Mouse (Mus musculus): ENCODE data around the gene Tnip3.

Tnip3 gene

DNA sequence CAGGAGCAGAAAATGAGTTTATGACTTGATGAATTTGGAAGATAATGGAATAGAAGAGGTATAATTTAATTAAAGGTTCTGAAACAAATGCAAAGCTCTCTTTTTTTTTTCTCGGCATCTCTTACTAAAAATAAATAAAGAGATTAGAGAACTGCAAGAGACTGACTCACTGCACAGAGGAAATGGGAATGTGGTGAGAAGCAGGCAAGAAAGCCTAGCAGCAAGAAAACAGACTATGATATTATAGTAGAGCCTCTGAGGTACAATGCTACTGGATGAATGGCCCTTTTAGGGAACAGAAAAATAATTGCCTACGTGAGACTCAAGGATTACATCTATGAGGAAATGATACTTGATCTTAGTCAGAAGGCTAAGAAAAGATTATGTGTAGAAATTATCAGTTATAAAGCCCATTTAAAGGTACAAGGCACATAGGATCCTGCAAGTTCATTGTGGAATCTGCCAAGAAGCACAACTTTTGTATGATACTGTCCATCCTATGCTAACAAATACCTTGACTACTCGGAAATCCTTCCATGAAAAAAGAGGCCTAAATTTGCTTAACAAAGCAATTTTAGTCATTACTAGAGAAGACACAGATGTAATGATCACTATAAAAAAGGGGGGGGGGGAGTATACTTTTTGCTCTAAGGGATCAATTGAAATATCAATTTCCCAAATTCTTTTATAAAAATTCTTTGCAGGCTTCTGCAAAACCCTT, 60.4 kb downstream of the Tnip3 start:
- no peak for DNase-seq

DNA sequence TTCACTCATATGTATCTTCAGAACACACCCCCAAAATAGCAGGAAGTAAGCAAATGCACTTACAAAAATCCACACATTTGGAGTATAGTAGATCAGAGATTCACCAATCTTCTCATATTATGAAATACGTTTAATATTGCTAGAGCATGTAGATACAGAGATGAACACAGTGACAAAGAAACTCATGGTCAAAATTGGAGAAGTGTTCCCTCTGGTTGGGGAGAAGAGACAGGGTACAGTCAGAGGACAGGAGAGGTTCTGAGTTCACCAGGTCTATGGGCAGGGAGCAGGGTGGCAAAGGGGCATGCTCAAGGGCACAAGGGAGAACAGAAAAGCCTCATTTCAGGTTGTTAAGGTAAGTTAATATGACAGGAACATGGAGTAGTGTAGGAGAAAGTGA, 63.7 kb downstream of the Tnip3 start:
- no peak for DNase-seq

DNA sequence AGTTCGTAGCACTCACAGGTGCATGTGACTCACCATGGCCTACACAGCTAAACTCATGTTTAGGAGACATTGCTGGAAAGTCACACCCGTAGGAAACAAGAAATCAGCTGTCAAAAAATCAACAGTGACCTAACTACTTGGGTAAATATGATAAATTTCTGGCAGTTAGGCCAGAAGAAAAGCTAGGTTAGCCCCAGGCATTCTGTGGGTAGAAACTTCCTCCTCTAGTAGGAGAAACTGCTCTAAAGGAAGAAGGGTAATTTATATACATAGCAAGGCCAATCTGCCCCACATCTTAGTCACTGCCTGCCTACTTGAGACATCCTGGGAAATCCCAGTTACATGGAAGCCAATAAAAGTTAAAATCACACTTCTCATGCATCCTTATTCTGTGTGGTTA, 64.9 kb downstream of the Tnip3 start:
- DNase-seq = no peak

DNA sequence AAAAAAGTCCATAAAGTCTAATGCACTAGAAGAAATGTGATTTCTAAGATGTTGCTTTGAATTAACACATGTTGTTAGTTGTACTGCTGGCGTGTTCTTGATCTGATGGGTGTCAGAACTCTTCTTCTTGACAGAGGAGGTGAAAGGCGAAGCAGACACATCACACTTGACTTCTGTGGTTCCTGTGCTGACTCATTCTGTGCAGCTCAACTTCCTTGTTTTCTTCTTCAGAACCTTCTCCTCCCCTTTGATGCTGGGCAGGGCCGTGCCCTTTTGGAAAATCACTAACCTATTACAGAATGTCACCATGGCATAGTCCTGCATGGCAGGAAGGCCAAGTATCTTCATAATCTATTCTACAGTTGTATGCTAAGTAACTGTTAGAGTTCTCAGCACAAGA, 69.1 kb downstream of the Tnip3 start:
- DNase-seq = no peak

DNA sequence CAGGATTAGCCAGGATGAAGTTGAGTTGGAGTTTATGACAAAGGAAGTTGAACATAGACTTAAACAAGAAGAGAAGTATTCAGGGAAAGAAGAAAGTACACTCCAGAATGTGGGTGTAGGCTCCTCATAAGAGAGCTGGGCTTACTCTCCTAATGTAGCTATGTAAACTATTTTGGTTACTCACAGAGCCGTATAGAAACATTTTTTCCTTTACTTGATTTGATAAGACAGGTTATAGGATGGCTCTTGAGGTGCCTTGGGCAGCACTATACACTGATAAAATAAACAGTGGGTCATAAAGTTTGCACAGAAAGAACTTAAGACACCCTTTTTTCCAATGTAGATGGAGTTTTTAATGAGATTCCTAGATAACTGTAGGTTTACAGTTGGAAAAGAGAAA, 70.3 kb downstream of the Tnip3 start:
- DNase-seq = no peak

DNA sequence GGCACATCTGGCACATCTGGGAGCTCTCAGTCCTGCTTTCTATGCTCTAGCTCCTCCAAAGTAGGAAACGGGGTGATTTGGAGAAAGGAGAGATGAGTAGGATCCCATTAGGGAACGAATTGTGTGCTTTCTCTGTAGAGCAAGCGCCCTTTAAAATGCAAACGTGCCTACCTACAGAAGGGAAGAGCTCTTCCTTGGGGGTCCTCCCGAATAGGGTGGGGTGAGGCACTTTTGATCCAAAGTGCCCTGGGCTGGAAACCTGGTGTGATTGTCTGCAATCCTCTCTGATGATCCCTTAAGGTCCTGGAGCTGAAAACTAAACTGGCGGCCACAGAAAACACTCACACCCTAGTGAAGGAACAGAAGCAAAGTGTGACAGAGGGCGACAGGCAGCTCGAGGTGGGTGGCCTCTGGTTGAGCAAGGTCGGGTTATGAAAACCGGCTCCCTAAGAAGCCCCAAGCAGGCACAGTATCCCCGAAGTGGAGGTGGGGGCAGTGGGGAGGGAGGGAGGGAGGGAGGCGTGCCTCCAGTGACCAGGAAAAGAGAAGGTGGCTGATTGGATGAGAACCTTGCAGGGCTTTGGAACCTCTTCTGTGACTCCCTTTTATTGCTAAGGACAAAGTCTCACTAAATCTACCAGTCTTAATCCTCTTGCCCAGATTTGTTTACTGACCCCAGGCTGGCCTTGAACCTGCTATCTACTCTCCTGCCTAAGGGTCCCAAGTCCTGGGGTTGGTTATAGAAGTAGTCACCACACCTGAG, 72.1 kb downstream of the Tnip3 start:
- no peak for DNase-seq

DNA sequence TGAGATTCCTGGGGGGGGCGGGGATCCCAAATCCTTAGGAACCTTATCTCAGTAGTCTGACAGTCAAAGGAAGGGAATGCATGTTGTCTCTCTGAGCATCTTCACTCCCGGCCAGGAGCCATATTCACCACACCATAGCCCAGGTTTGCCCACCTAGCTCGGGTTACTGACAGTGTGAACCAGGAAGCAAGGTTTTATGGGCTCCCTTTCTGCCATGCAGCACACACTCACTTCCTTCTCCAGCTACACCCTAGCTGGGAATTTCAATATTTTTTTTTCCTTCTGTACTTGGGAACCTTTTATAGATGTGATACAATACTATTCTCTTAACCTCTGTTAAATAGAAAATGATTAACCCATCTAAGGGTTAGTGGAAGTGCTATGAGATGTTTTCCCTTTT, 73.4 kb downstream of the Tnip3 start:
- DNase-seq = no peak

DNA sequence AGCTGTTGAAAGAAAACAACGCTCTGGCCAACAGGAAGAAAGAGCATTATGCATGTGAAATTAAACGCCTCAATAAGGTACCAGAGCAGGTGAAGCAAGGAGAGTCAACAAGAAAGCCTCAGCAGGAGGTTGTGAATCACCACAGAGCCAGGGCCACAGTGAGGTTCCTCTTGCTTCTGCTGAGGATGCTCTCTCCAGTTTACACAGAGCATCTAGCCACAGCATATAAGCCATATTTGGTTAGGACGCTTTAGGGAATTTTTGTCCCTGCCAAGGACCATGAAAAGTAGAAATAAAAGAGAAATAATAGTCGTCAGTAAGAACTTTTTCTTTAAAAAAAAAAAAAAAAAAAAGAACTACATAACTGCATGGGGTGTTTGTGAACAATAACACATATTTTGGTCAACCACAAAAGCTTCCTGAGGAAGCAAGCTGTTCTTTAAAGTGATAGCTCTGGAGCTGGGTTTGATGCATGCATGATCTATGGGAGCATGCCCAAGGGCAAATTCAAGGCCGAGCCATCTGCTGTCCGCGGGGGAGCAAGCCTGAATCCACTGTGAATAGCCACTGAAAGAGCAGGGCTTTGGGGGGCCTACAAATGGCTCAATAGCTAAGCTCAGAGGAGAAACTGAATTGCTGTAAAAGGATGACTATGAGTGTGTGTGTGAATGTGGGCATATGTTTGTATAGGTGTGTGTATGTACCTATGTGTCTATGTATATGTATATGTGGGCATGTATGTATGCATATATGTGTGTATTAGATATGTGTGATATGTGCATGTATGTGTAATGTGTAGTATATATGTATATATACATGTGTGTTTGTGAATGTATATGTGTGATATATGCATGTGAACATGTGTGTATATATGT, 75.0 kb downstream of the Tnip3 start:
- DNase-seq = peak in 1 of 2 experiments; percentile 6

DNA sequence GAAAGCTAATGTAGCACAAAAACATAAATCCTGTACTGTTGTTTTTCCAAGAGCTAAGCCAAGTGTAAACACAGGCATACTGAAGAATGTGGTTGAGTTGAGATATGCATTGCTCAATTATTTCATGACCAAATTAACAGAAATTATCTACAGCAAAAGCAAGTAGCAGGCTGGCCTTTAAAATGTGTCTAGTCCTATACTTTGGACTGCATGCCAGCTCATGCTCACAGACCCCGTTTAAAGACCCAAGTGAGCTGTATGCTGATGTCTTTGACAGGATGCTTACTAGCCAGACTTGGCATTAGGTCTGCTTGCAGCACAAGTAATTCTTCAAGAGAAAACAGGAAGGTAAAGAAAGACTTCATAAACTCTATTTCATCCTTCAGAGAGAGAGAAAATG, 75.8 kb downstream of the Tnip3 start:
- no peak for DNase-seq

DNA sequence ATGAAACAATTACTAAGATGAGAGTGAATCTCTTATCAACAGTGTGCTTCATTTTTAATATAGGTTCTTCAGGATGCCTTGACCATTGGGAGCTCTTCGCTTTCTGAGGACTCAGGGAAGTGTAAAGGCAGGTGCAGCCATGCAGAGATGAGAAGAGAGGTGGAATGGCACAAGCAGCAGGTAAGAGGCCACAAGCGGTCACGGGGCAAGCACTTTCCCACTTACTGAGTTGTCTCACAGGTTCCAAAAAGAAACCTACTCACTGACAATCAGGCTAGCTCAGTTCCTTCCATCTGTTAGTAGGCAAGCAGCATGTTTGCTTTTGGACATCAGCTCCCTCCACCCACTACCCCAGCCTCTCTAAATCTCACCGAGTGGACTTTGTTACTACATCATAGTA, 80.7 kb downstream of the Tnip3 start:
- no peak for DNase-seq

DNA sequence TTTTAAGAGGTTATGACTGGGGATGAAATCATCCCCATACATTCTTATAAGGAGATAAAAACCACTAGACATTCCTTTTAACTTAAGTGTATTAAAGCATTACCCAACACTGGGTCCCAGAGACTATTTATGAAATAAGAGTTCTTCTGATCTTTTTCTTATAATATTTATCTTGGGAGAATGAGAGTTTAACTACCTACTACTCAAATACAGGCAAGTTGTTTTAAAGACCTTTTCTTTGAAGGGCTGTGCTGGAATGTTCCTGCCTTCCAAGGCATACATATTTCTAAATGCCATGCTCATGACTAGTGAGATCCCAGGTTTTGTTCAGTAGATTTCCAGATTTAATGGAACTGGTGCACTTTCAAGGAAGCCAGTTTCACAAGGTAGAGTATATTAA, 81.8 kb downstream of the Tnip3 start:
- DNase-seq = no peak

DNA sequence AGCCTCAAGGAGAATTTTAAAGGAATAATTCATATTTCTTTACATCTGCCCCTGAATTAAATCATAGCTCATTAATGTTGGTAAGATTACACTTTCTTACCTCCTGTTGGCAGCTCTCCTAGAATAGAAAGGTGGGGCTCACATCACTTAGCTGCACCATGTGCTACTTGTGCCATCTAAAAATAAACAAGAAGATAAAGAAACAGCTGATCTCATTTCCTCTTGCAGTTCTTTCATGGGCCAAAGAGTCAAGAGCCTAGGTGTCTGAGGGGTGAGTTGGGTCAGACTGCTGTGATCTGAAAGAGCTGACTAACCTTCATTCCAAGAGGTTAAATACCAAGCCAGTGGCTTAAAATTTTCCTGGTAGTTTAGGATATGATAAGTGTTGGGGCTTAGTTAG, 86.7 kb downstream of the Tnip3 start:
- DNase-seq = no peak

DNA sequence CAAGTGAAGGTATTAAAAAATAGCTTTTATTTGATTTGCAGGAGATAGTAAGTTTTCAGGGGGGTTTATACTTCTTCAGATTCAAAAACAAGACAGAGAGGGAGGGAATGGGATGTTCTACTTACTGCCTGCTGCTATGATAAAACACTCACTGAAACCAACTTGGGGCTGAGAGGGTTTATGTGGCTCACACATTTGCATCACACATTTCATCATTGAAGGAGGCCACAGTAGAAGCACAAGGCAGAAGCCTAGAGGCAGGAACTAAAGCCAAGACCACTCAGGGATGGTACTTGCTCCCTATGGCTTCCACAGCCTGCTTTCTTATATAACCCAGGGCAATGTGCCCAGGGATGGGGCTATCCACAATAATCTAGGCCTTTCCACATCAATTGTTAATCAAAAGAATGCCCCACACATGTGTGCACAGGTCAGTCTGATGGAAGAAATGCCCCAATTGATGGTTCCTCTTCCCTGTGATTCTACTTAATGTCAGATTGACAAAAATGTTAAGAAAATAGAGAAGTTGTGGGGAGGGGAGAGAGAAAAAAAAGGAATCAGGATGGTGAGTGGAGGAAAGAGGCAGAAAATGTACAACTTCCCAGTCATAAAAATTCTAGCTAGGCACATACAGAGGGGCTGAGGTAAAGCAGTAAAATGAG, 88.9 kb downstream of the Tnip3 start:
- peak; percentile 6 to 8 for DNase-seq

DNA sequence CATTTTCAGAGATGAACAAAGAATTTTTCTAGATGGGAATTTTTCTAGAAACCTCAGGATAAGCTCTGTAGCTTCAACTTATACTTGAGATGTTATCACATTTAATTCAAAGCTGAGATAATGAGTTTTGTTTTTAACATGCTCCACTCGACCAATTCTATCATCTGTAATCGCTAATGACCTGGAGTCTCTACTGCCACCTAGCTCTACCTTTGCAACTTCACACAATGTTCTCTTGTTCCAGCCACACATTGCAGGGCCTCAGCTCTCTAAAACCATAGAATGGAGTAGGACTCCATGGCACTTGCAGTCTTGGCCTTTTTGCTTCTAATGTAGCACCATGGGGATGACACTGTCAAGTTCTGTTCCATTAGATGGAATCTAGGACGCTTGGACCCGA, 90.5 kb downstream of the Tnip3 start:
- no peak for DNase-seq

DNA sequence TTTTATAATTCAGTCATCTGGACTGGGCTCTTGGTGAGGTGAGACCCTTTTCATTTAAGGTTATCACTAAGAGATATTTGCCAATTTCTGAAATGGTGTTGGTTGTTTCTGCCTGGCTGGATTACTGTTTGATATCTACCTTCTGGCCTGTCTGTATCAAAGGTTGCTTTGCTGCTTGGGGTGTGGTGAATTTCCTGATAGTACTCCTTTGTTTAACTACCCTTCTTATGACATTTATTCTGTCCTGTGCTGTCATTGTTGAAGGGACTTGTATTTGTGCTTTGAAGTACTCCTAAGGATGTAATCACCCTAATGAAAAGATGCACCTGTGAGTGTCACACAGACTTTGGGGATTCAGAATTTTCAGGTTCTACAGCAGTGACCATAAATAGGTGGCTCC, 96.1 kb downstream of the Tnip3 start:
- no peak for DNase-seq

DNA sequence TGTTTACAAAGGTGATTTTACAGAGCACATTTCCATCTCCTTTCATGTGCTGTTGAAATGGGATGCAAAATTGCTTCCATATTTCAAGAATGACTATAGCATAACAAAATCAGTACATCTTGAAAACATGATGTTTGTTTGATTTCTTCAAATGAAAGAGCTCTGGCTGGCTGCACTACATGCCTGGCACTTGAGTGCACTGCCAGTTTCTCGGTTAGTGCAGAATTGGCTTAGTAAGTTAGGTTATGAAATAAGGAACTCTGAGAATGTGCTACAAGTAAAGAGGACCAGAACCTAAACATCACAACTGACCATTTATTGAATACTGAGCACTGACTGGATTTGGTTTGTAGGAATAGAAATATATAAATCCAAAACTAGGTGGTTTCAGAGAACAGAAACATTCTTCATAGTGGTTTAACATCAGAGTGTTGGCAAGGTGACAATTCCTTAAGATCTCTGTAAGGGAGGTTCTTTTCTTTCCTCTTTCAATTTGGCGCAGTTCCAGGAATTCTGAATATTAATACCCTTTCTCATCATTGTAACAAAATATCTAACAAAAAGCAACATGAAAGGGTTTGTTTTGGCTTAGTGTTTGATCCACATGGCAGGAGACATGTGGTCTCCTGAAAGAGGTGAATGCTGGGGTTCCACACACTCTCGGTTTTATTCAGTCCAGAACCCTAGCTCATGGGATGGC, 98.1 kb downstream of the Tnip3 start:
- no peak for DNase-seq

DNA sequence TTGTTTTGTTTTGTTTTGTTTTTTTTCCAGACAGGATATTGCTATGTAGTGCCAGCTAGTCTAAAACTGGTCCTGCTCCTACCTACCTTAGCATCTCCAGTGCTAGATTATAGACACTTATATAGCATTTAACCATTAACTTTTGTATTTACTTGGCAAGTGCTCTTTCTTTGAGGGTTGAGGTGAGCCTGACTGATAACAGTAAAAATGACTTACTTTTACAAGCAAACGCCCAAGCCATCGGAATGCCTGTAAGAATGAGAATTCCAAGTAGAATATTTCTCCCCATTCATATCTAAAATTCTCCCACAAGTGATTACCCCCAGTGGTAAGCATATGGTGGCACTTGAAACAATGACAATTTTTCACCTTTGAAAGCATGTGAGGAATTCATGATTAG, 105.5 kb downstream of the Tnip3 start:
- no peak for DNase-seq

DNA sequence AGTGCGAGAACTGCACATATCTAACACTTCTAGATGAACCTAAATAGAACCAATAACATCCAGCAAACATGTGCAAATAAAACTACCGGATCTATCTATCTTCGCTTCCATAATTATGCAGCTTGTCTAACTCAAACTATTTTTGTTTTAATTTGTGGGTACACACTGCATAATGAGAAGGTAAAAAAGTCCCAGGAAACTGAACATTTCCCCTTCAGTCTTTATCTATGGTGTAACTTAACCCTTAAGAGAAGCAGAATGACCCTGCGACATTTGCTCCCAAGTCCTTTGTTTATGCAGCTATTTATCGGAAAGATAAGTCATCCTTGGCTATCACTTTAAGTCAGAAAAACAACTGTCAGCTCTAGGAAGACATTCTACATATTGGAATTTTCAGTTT, 107.1 kb downstream of the Tnip3 start:
- no peak for DNase-seq

DNA sequence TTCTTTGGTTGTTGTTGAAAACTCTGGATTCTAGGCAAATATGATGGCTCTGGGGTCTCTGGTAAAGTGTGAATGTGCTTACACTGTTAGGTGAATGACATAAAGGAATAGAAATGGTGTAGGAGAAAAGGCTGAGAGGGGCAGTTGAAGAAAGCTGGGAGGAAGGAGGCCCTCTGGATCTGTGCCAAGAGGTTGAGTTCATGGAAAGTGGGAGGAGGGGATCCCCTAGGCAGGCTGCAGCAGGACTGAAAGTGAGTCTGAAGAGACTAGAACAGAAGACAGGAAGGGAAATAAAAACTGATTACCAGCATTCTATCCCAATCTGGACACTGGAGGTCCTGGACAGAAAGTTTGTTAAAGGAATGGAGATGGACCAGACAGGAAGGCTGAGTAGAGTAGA, 117.3 kb downstream of the Tnip3 start:
- DNase-seq = no peak

DNA sequence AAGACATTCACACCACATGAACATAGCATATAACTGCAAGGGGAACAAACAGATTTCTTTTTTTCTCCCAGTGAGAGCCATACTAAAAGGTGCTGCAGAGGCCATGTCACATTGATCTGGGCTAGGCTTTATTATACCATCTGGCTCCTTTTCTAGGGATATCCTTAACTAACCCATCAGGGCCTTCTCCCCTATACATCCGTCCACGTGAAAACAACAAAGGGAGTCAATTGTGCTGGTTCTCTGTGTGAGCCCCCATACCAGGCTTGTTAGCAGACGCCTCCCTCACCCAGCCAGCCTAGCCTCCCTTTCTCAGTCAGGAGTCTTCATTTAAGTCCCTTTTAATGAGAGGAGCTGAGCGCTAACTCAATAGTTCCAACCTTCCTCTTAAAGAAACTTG, 119.0 kb downstream of the Tnip3 start:
- no peak for DNase-seq

DNA sequence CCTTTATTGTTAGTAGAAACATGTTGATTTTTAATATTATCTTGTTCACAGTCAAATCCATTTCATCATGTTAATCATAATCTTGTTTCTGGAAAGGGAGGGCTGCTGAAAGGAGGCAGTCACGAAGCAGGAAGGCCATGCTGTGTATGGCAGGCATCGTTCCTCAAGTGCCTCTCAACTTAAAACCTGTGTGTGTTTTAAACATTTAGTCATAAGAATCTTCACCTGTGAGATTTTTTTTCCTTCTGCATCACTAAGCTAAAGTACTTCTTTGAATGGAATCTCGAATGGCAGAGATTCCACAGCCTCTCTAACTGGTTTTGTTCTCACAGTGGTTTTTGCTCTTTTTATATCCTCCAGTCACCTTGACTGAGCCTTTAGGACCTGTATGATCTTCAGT, 121.3 kb downstream of the Tnip3 start:
- no peak for DNase-seq

DNA sequence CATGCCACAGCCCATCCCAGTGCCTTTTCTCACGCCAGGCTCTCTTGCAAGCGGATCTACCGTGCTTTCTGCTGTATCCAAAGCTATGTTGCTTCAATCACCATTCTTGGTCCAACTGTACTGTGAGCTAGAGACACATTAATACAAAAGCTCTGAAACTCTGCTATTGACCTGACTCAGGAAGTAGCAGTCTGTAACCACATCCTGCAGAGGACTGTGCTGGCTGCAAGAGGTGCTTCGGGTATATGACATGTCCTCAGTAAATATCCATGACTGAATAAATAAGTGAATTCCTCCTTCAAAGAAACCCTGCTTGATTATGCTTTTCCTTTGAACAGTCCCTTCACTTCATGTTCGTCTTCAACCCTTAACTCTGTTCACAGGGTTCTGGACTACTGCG, 122.6 kb downstream of the Tnip3 start:
- no peak for DNase-seq

DNA sequence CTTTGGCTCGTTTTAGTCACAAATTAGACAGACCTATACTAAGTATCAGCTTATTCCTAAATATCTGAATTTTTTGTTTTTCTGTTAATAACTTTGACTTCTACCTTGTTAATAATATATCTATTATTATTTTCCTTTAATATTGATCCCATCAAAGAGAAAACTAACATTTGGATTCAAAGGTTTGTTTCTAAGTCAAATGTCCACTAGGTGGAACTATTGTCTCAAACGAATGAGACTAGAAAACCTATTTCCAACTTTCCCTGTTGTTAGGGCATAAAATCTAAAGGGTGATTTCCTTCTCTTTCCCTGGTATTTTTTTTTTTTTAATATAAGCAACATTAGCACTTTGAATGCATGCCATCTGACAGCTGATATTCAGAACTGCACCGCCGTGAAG, 126.3 kb downstream of the Tnip3 start:
- DNase-seq = no peak

Data from cerebellum, postnatal 25 days (tissue).